Mouse (Mus musculus) layer of hippocampus, adult 8-10 months (tissue): ENCODE data around the gene Lrrc25. TPM values are rescaled to one million over a fixed set of nuclear protein-coding genes. Genes with fewer than 3 reads are reported as not detected.

Experiments
- total RNA-seq, 4 experiments: library from RNA; stranded (reverse); gene quantifications; 2 replicates each; pipeline ENCODE4 v1.2.4; 2022

The Lrrc25 gene
- total RNA-seq, 4 experiments from 2014 or later: 0.24 to 1.6 (median 1.1) TPM

Other genes with a start within 250 kb of the Lrrc25 start
- 1 to 10 TPM in 1 of 4 experiments, under 1 TPM in 3; 0.31 to 1.4 (median 0.73) TPM for gene Comp, start 242.6 kb upstream of the Lrrc25 start, total RNA-seq
- 100 to 1,000 TPM; 154 to 203 (median 177) TPM for gene Crtc1, start 176.6 kb upstream of the Lrrc25 start, total RNA-seq
- 10 to 100 TPM; 48.4 to 56.6 (median 53.1) TPM for gene Klhl26, start 139.2 kb upstream of the Lrrc25 start, total RNA-seq
- 100 to 1,000 TPM; 284 to 307 (median 293) TPM for gene Tmem59l, start 128.8 kb upstream of the Lrrc25 start, total RNA-seq
- 10 to 100 TPM; 20.4 to 31.5 (median 30.1) TPM for gene Crlf1, start 123.0 kb upstream of the Lrrc25 start, total RNA-seq
- 100 to 1,000 TPM in 2 of 4 experiments, 10 to 100 TPM in 2; 86.4 to 104 (median 97.3) TPM for gene Rex1bd, start 109.4 kb upstream of the Lrrc25 start, total RNA-seq
- 1,000 to 10,000 TPM in 2 of 4 experiments, 100 to 1,000 TPM in 2; 772 to 1,065 (median 933) TPM for gene Uba52, start 105.4 kb upstream of the Lrrc25 start, total RNA-seq
- 100 to 1,000 TPM; 420 to 440 (median 425) TPM for gene Fkbp8, start 88.4 kb upstream of the Lrrc25 start, total RNA-seq
- gene Kxd1, start 88.2 kb upstream of the Lrrc25 start, total RNA-seq: 10 to 100 TPM; 36.7 to 46.9 (median 39.6) TPM
- 10 to 100 TPM; 19.6 to 22.0 (median 20.8) TPM for gene Ell, start 76.7 kb upstream of the Lrrc25 start, total RNA-seq
- gene Isyna1, start 21.8 kb upstream of the Lrrc25 start, total RNA-seq: 10 to 100 TPM; 42.8 to 55.9 (median 51.8) TPM
- gene Ssbp4, start 7.3 kb upstream of the Lrrc25 start, total RNA-seq: 100 to 1,000 TPM; 196 to 262 (median 224) TPM
- not detected for gene Gdf15, start 16.3 kb downstream of the Lrrc25 start, total RNA-seq
- gene Pgpep1, start 44.2 kb downstream of the Lrrc25 start, total RNA-seq: 10 to 100 TPM; 19.8 to 34.7 (median 23.3) TPM
- 10 to 100 TPM; 57.1 to 66.2 (median 64.1) TPM for gene Lsm4, start 57.1 kb downstream of the Lrrc25 start, total RNA-seq
- 100 to 1,000 TPM; 149 to 190 (median 160) TPM for gene Jund, start 82.8 kb downstream of the Lrrc25 start, total RNA-seq
- gene Iqcn, start 87.3 kb downstream of the Lrrc25 start, total RNA-seq: under 1 TPM in 2 of 4 experiments, not detected in 2; 0.14 to 0.16 TPM
- gene Gm3336, start 102.4 kb downstream of the Lrrc25 start, total RNA-seq: not detected
- gene Pde4c, start 107.6 kb downstream of the Lrrc25 start, total RNA-seq: 1 to 10 TPM; 1.1 to 2.9 (median 1.5) TPM
- 100 to 1,000 TPM; 732 to 771 (median 756) TPM for gene Rab3a, start 138.5 kb downstream of the Lrrc25 start, total RNA-seq
- gene Mpv17l2, start 144.8 kb downstream of the Lrrc25 start, total RNA-seq: 10 to 100 TPM; 30.3 to 38.5 (median 31.7) TPM
- 100 to 1,000 TPM; 145 to 157 (median 153) TPM for gene Pik3r2, start 160.6 kb downstream of the Lrrc25 start, total RNA-seq
- 100 to 1,000 TPM; 340 to 427 (median 396) TPM for gene Mast3, start 188.9 kb downstream of the Lrrc25 start, total RNA-seq
- 1 to 10 TPM in 1 of 4 experiments, under 1 TPM in 3; 0.83 to 1.1 (median 0.85) TPM for gene Il12rb1, start 192.3 kb downstream of the Lrrc25 start, total RNA-seq
- 10 to 100 TPM; 14.8 to 25.8 (median 21.3) TPM for gene Arrdc2, start 223.6 kb downstream of the Lrrc25 start, total RNA-seq
- 10 to 100 TPM; 16.5 to 20.0 (median 16.6) TPM for gene Kcnn1, start 247.1 kb downstream of the Lrrc25 start, total RNA-seq